Mouse (Mus musculus) layer of hippocampus, adult 2 months (tissue): Measurements from ENCODE around the gene Fkbp9. TPM values are rescaled to one million over a fixed set of nuclear protein-coding genes. Genes with fewer than 3 reads are reported as not detected.

Experiments used
- DNase-seq, 2 experiments: peaks; one replicate each; pipeline ENCODE4 v3.0.0; 2022; ENCODE audit warnings: low spot score in 2 of 2
- H3K27ac ChIP-seq: fragments of 200-600 bp; 2 replicates; pipeline ENCODE4 v1.8.1; 2022
- H3K4me3 ChIP-seq: fragments of 200-600 bp; 2 replicates; pipeline ENCODE4 v1.8.1; 2022; ENCODE audit warnings: mild to moderate bottlenecking
- CTCF ChIP-seq: fragments of 200-600 bp; conservative IDR thresholded peaks from 2 replicates; pipeline ENCODE4 v1.8.1; 2022; ENCODE audit warnings: antibody characterized with exemption, mild to moderate bottlenecking, moderate library complexity
- long read RNA-seq, 2 experiments: library from polyadenylated mRNA; stranded (forward); transcript quantifications; one replicate each; pipeline ENCODE4 v2.0.0; 2021; ENCODE audit warnings: borderline mapping rate in 2 of 2
- total RNA-seq, 2 experiments: library from RNA; stranded (reverse); gene quantifications; 2 replicates each; pipeline ENCODE4 v1.2.3; 2021

Fkbp9 gene
- 10 to 100 TPM; 27.0 to 28.9 TPM for total RNA-seq
- long read RNA-seq, experiment 1, transcript Fkbp9-201 (10 exons, 3,009 nt), result major isoform, 48 of 51 reads
- long read RNA-seq, experiment 1, partial matches to known transcripts, result 1 of 51 reads
- long read RNA-seq, experiment 1, other reads (novel, unspliced or antisense), result 2 of 51 reads
- long read RNA-seq, experiment 2, transcript Fkbp9-201 (10 exons, 3,009 nt), result major isoform, 62 of 68 reads
- long read RNA-seq, experiment 2, partial matches to known transcripts, result 3 of 68 reads
- long read RNA-seq, experiment 2, other reads (novel, unspliced or antisense), result 3 of 68 reads

- DNase-seq, result peak; percentile 32 to 44
- no peak for TF ChIP-seq CTCF
- H3K4me3 ChIP-seq, result peak within 1 kb of the TSS; percentile 75
- H3K27ac ChIP-seq, result peak within 1 kb of the TSS; percentile 71
Observed at GRCm38 (mm10) chr6:56831697-56832406, at the start of gene Fkbp9. TSS of gene Fkbp9 (plus strand) at chr6:56832059.

- DNase-seq, result no peak
- no peak overlapping the region for H3K4me3 ChIP-seq
- no peak for TF ChIP-seq CTCF
- H3K27ac ChIP-seq, result no peak overlapping the region
Observed at GRCm38 (mm10) chr6:56783561-56784272, 48.1 kb upstream of the Fkbp9 start.

DNA sequence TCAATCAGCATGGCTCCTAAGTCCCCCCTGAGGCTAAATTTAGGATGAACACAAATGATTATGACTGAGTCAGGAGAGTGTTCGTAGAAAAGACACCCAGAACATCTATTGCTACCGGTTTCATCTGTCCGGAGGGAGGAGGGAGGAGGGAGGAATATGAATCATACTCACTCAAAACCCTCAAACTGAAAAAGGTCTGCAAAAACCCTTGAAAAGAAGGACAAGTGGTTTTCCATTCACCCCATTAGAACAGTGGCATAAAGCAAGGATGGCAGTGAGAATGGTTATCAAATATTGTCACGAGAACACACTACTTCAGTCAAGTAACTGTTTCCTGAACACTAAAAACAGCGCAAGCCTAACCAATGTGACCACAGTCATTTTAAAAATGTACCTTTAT lies 46.8 kb upstream of the Fkbp9 start:
- DNase-seq, result no peak
- no peak overlapping the region for H3K4me3 ChIP-seq
- TF ChIP-seq CTCF, result no peak
- H3K27ac ChIP-seq, result no peak overlapping the region

DNA sequence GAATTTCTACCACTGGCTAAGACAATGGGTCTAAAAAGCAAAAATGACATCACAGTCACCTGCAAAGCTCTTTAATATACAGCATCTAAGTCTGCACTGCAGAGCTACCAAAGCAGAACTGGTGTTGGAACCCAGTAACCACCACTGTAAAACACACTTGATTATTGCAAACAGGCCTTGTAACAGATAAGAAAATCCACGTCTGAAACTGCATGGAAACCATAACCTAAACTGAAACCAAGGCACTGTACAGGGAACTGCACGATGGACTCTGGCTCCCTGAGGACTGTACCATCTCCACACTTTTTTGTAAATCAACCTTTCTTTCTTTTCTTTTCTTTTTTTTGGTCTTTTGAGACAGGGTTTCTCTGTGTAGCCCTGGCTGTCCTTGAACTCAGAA lies 44.2 kb upstream of the Fkbp9 start:
- DNase-seq, result no peak
- no peak for TF ChIP-seq CTCF
- no peak overlapping the region for H3K4me3 ChIP-seq
- H3K27ac ChIP-seq, result no peak overlapping the region

GRCm38 (mm10) chr6:56789336-56789735 lies 42.5 kb upstream of the Fkbp9 start:
- no peak for TF ChIP-seq CTCF
- DNase-seq, result no peak
- Histone ChIP-seq H3K4me3 (no peak overlapping the region), H3K27ac (no peak overlapping the region)

GRCm38 (mm10) chr6:56794834-56795233 lies 37.0 kb upstream of the Fkbp9 start:
- H3K4me3 ChIP-seq, result no peak overlapping the region

GRCm38 (mm10) chr6:56796232-56796631 lies 35.6 kb upstream of the Fkbp9 start:
- peak overlapping the region; percentile 90 for H3K4me3 ChIP-seq
- H3K27ac ChIP-seq, result peak overlapping the region; percentile 99
- no peak for TF ChIP-seq CTCF
- no peak for DNase-seq

More at GRCm38 (mm10) chr6:56794834-56795233, 37.0 kb upstream of the Fkbp9 start:
- TF ChIP-seq CTCF, result no peak
- no peak overlapping the region for H3K27ac ChIP-seq
- DNase-seq, result no peak

DNA sequence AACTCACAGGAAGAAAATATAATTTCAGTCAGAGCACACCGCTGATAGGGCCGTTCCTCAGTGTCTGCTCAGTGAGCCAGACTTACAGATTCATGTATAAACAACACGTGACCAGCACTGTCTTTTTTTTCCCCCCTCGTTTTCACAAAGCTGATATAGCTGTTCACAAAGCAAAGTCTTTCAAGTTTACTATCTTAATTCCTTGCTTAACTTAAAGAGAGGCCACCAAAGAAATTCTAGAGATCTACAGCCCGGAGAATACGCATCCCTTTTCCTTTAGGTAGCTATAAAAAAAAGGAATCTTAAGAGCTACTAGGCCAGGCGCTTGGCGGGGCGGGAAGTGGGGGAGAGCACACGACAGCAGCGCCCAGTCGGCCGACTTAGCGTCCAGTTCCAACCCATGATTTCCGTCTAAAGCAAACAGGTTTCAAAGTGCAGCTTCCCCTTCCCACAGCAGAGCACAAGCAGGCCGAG lies 35.2 kb upstream of the Fkbp9 start:
- peak in 1 of 2 experiments; percentile 27 for DNase-seq
- Histone ChIP-seq H3K27ac (peak overlapping the region; percentile 99), H3K4me3 (peak overlapping the region; percentile 90)
- TF ChIP-seq CTCF, result no peak

GRCm38 (mm10) chr6:56797311-56798151 lies 34.3 kb upstream of the Fkbp9 start, which contains the start of gene Kbtbd2:
TSS of gene Kbtbd2 (minus strand) at chr6:56797813.
- Histone ChIP-seq H3K27ac (peak within 1 kb of the TSS; percentile 99), H3K4me3 (peak within 1 kb of the TSS; percentile 90)
- DNase-seq, result peak; percentile 94
- no peak for TF ChIP-seq CTCF

GRCm38 (mm10) chr6:56798152-56798465 lies 33.8 kb upstream of the Fkbp9 start:
- DNase-seq, result no peak
- TF ChIP-seq CTCF, result no peak
- peak overlapping the region; percentile 99 for H3K27ac ChIP-seq
- peak overlapping the region; percentile 90 for H3K4me3 ChIP-seq

DNA sequence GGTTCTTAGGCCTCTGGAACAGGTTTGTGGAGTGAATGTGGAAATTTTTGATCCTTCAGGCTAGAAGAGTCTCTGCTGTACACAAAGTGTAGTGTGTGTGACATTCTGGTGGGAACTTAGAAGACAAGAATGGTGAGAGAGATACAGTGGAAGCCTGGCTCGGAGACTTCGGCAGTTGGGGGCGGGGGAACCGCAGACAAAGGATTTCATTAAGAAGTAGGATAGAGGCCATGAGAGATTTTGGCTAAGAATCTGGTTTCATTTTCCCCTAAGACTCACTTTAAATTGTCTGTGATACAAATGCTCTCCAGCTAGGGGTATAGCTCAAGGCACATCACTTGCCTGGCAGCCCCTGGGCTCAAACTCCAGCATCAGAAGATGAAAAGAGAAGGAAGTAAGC lies 26.8 kb upstream of the Fkbp9 start:
- no peak overlapping the region for H3K27ac ChIP-seq
- DNase-seq, result no peak
- no peak for TF ChIP-seq CTCF
- no peak overlapping the region for H3K4me3 ChIP-seq

- TF ChIP-seq CTCF, result no peak
- peak in 1 of 2 experiments; percentile 11 for DNase-seq
- Histone ChIP-seq H3K27ac (no peak overlapping the region), H3K4me3 (no peak overlapping the region)
Observed at GRCm38 (mm10) chr6:56806195-56806594, 25.7 kb upstream of the Fkbp9 start.
